Mouse (Mus musculus): Measurements from ENCODE around the gene Flt3l.

- TF ChIP-seq CTCF (IDR thresholded peaks at IDR 0.05; ENCODE audit: borderline replicate concordance, extremely low read depth, insufficient read depth, insufficient read length) = no peak
- no peak for TF ChIP-seq POLR2A (IDR thresholded peaks at IDR 0.05; ENCODE audit: borderline replicate concordance, extremely low read depth, insufficient read depth, insufficient read length, poor library complexity, severe bottlenecking)
Measured at GRCm38 (mm10) chr7:45086084-45086483, 50.1 kb downstream of the Flt3l start.

Data from brain, embryonic 14.5 days (tissue).